Mouse (Mus musculus): Measurements from ENCODE around the gene Syt10. TPM values are rescaled to one million over a fixed set of nuclear protein-coding genes. Genes with fewer than 3 reads are reported as not detected.
"Not testable (repeated sequence)": the region's sequence is repeated elsewhere in the genome, so short reads cannot be mapped to it uniquely, and the experiment has no call there.

Syt10 gene
- polyA plus RNA-seq (2014; fragmentation: Nextera tagmentation; extraction: Ambion mirVana): 0.31 and 0.43 TPM in 2 replicates

DNA sequence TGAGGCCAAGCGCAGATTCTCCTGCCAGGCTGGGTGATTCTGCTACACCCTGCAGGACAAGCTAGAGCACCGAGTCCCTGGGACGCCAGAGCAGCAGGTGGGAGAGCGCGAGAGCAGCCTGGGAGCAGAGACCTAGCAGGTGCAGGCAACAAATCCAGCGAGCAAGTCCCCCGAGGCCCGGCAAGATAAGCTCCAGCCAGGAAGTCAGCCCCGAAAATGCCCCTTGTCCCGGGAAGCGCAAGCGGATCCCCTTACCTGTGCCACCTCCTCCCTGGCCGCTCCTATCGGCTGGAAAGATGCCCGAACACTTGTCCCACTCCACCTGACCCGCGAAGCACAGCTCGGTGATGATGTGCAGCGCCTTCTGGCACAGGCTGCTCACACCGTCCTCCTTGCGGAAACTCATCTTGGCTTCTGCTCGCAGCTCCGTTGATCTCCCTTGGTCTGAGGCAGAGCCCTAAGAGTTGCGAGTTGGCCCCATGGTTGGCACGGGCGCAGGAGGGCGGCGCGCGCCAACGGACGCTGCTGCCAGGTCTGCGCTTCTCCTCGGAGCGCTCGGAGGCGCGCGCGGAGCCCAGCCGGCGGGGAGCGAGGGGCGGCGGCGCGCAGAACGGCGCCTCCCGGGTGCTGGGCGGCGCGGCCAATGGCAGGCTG lies at the start of gene Syt10:
Gene Syt10 (minus strand): TSS at position 497 of the 654 bp plus-strand sequence.
- Histone ChIP-seq H3K36me3 (ENCODE audit: control insufficient read depth, insufficient read depth, low read length) (no peaks in the 10 kb centered on the region), H3K4me1 (ENCODE audit: control insufficient read depth, insufficient read depth, low read length) (no peaks in the 10 kb centered on the region), H3K9ac (replicated peaks; ENCODE audit: low read depth, low read length) (no peak within 1 kb of the TSS), H3K27me3 (ENCODE audit: control insufficient read depth, insufficient read depth, low read length) (peaks cover 14% of the 10 kb centered on the region; the same call in 1 of the 2 replicates), H3K4me3 (ENCODE audit: low read depth, low read length) (peak within 1 kb of the TSS; percentile 42), H3K4me2 (replicated peaks; ENCODE audit: low read depth, low read length) (peak within 1 kb of the TSS; percentile 80), H3K9me3 (ENCODE audit: control insufficient read depth, low read depth, low read length) (no peaks in the 10 kb centered on the region), H3K27ac (ENCODE audit: low read length) (no peak within 1 kb of the TSS)
- peak; percentile 46; the same call in 1 of the 2 replicates for ATAC-seq (ENCODE audit: insufficient number of reproducible peaks, insufficient read depth, low FRiP score, low read depth)
- 1% methylated on average over 53 of the region's 53 CpGs for WGBS

DNA sequence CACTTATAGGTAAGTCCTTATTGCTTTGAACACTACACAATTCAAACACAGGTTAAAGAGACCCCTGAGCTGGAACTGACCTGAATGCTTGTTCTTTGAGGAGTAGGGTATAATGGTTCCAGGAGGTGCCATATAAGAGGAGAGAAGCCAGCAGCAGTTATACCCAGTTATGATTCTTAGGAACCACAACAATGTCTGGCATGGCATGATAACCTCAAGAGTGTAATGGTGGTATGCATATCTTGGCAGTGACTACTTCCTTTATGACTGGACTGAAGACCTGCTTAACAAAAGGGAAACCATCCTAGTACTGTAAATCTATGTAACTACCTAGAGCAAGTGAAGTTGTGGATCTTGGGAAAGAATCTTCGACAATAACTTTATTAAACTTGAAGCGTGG lies 42.1 kb upstream of the Syt10 start:
- WGBS: 94% methylated on average over 2 of the region's 2 CpGs
- H3K9ac ChIP-seq (replicated peaks; ENCODE audit: low read depth, low read length): no peak overlapping the region
- no peaks in the 10 kb centered on the region for H3K4me1 ChIP-seq (ENCODE audit: control insufficient read depth, insufficient read depth, low read length)
- no peaks in the 10 kb centered on the region for H3K9me3 ChIP-seq (ENCODE audit: control insufficient read depth, low read depth, low read length)
- H3K4me2 ChIP-seq (replicated peaks; ENCODE audit: low read depth, low read length): no peak overlapping the region
- H3K4me3 ChIP-seq (ENCODE audit: low read depth, low read length): no peak overlapping the region
- H3K27me3 ChIP-seq (ENCODE audit: control insufficient read depth, insufficient read depth, low read length): no peaks in the 10 kb centered on the region
- H3K36me3 ChIP-seq (ENCODE audit: control insufficient read depth, insufficient read depth, low read length): no peaks in the 10 kb centered on the region
- no peak for ATAC-seq (ENCODE audit: insufficient number of reproducible peaks, insufficient read depth, low FRiP score, low read depth)
- no peak overlapping the region for H3K27ac ChIP-seq (ENCODE audit: low read length)

DNA sequence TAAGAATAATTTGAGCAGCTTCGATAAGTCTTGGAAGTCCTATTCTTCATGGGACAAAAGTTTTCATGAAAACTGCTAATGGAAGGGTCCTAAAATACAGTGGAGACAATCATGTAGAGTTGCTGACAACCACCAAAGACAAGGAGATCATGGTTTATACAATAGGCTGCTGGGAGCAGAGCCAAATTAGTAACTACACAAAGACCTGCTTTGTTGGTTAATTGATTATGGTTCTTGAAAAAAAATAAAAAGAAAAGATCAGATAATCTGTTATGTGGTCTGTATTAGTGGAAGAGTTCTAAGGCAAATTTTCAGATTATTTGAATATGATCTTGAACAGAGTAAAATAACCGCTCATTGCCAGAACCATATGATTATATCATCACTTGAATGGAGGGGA lies 37.3 kb upstream of the Syt10 start:
- Histone ChIP-seq H3K36me3 (ENCODE audit: control insufficient read depth, insufficient read depth, low read length) (no peaks in the 10 kb centered on the region), H3K9ac (replicated peaks; ENCODE audit: low read depth, low read length) (no peak overlapping the region), H3K4me2 (replicated peaks; ENCODE audit: low read depth, low read length) (no peak overlapping the region), H3K4me1 (ENCODE audit: control insufficient read depth, insufficient read depth, low read length) (no peaks in the 10 kb centered on the region), H3K9me3 (ENCODE audit: control insufficient read depth, low read depth, low read length) (no peaks in the 10 kb centered on the region), H3K27ac (ENCODE audit: low read length) (no peak overlapping the region), H3K27me3 (ENCODE audit: control insufficient read depth, insufficient read depth, low read length) (no peaks in the 10 kb centered on the region), H3K4me3 (ENCODE audit: low read depth, low read length) (no peak overlapping the region)
- ATAC-seq (ENCODE audit: insufficient number of reproducible peaks, insufficient read depth, low FRiP score, low read depth): no peak
- 91% methylated on average over 2 of the region's 2 CpGs for WGBS

DNA sequence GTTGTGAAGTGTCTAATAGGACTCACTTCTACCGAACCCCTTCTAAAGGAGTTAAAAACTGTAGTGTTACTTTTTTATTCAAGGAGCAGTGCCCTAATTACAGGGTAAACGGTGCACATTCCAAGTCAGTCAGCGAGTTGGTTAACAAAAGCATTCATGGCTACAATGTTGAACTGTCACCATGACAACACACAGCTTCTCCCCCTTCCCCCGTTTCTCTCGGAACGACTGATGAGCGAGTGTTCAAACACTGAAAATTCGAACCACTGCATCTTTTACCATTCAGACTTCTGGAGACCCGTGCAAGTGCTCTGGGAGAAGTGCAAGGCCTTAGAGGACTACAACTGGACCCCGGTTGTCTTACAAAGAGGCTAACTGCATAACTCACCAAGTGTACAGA lies 25.6 kb downstream of the Syt10 start:
- no peak overlapping the region for H3K4me3 ChIP-seq (ENCODE audit: low read depth, low read length)

DNA sequence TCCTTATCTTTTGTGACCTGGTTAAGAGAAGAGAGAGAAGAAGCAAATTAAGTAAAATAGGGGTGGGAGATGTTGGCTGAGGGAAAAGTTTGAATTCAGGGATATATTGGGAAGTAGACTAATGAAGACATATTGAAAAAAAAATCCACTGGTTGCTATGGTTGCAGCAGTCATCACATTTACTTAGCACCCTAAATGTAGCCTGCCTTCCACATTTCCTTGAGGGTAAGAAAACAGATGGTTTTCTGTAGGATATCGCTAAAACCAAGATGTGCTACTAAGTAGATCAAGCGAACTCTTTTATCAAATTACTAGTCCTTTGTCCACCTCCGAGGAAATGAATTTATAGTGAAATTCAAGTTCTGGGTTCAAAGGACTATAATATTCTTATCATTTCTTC lies 37.2 kb downstream of the Syt10 start:
- H3K4me1 ChIP-seq (ENCODE audit: control insufficient read depth, insufficient read depth, low read length): no peaks in the 10 kb centered on the region
- no peak overlapping the region for H3K9ac ChIP-seq (replicated peaks; ENCODE audit: low read depth, low read length)
- no peaks in the 10 kb centered on the region for H3K27me3 ChIP-seq (ENCODE audit: control insufficient read depth, insufficient read depth, low read length)
- no peak overlapping the region for H3K27ac ChIP-seq (ENCODE audit: low read length)
- WGBS: 85% methylated on average over 3 of the region's 3 CpGs
- no peak overlapping the region for H3K4me2 ChIP-seq (replicated peaks; ENCODE audit: low read depth, low read length)
- no peaks in the 10 kb centered on the region for H3K9me3 ChIP-seq (ENCODE audit: control insufficient read depth, low read depth, low read length)
- ATAC-seq (ENCODE audit: insufficient number of reproducible peaks, insufficient read depth, low FRiP score, low read depth): no peak
- H3K4me3 ChIP-seq (ENCODE audit: low read depth, low read length): no peak overlapping the region
- no peaks in the 10 kb centered on the region for H3K36me3 ChIP-seq (ENCODE audit: control insufficient read depth, insufficient read depth, low read length)

More for the DNA sequence above, 25.6 kb downstream of the Syt10 start:
- ATAC-seq (ENCODE audit: insufficient number of reproducible peaks, insufficient read depth, low FRiP score, low read depth): no peak
- Histone ChIP-seq H3K36me3 (ENCODE audit: control insufficient read depth, insufficient read depth, low read length) (no peaks in the 10 kb centered on the region), H3K4me2 (replicated peaks; ENCODE audit: low read depth, low read length) (no peak overlapping the region), H3K4me1 (ENCODE audit: control insufficient read depth, insufficient read depth, low read length) (no peaks in the 10 kb centered on the region), H3K9ac (replicated peaks; ENCODE audit: low read depth, low read length) (no peak overlapping the region), H3K27ac (ENCODE audit: low read length) (no peak overlapping the region), H3K27me3 (ENCODE audit: control insufficient read depth, insufficient read depth, low read length) (no peaks in the 10 kb centered on the region), H3K9me3 (ENCODE audit: control insufficient read depth, low read depth, low read length) (no peaks in the 10 kb centered on the region)
- WGBS: 54% methylated on average over 10 of the region's 10 CpGs

DNA sequence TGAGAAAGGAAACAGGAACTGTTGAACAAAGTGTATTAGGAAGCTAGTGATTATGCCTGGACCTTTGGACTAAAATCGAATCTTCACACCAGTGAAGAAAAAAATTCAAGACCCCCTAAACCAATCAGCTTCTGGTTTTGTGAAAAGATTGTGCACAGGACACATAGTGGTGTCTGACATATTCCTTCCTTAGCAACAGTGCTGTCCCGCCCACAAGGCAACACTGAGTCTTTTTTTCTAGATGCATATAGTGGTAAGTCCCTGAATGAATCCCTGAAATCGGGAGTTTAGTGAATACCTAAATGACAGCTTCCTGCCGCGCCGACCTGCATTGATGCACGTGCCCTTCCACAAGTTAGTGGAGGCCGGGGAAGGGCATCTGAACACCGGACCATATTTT lies 61.7 kb downstream of the Syt10 start:
- no peak for ATAC-seq (ENCODE audit: insufficient number of reproducible peaks, insufficient read depth, low FRiP score, low read depth)
- no peaks in the 10 kb centered on the region for H3K36me3 ChIP-seq (ENCODE audit: control insufficient read depth, insufficient read depth, low read length)
- WGBS: 78% methylated on average over 9 of the region's 9 CpGs

DNA sequence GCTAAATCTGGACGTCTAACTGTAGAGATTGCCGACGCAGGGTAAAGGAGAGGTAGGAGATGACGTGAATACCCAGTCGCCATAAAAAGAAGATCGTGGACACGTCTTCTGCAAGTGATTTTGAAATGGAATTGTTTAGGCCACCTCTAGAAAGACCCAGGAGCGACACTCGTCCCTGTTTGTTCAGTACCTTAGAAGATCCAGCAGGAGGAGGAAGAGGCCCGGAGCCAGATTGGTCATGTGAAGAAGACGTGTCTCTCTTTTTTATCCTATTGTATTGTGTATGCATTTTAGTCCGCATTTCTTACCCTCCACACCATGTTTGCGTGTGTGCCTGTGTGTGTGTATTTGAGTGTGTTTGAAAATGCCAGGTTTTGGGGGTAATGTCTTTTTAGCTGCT lies 75.6 kb downstream of the Syt10 start:
- not testable (repeated sequence) for H3K4me1 ChIP-seq (ENCODE audit: control insufficient read depth, insufficient read depth, low read length); H3K27me3 ChIP-seq (ENCODE audit: control insufficient read depth, insufficient read depth, low read length); ATAC-seq (ENCODE audit: insufficient number of reproducible peaks, insufficient read depth, low FRiP score, low read depth); H3K9ac ChIP-seq (replicated peaks; ENCODE audit: low read depth, low read length); H3K4me3 ChIP-seq (ENCODE audit: low read depth, low read length); H3K4me2 ChIP-seq (replicated peaks; ENCODE audit: low read depth, low read length); H3K36me3 ChIP-seq (ENCODE audit: control insufficient read depth, insufficient read depth, low read length); H3K27ac ChIP-seq (ENCODE audit: low read length); H3K9me3 ChIP-seq (ENCODE audit: control insufficient read depth, low read depth, low read length)
- WGBS: 80% methylated on average over 9 of the region's 13 CpGs

More for the DNA sequence above, 61.7 kb downstream of the Syt10 start:
- H3K4me3 ChIP-seq (ENCODE audit: low read depth, low read length): no peak overlapping the region
- H3K27ac ChIP-seq (ENCODE audit: low read length): no peak overlapping the region
- no peaks in the 10 kb centered on the region for H3K4me1 ChIP-seq (ENCODE audit: control insufficient read depth, insufficient read depth, low read length)
- no peak overlapping the region for H3K9ac ChIP-seq (replicated peaks; ENCODE audit: low read depth, low read length)
- H3K4me2 ChIP-seq (replicated peaks; ENCODE audit: low read depth, low read length): no peak overlapping the region
- H3K9me3 ChIP-seq (ENCODE audit: control insufficient read depth, low read depth, low read length): no peaks in the 10 kb centered on the region
- H3K27me3 ChIP-seq (ENCODE audit: control insufficient read depth, insufficient read depth, low read length): no peaks in the 10 kb centered on the region

DNA sequence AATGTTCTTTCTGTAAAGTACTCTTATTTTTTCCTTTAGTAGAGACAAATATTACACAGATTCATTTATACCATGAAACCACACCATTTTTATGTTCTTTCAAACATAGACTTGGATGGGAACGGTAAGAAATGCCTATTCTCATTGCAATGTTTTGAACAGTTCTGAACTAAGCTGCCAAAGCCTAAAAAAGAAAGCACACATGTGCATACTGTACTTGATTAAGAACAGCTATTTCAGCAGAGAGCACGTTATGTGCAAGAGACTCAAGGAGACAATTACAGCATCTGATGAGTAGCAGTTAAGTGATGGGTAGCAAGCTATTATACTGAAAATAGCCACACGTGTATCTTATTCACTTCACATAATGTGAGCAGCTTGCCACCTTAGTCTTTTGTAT lies 108.0 kb downstream of the Syt10 start:
- H3K9me3 ChIP-seq (ENCODE audit: control insufficient read depth, low read depth, low read length): no peaks in the 10 kb centered on the region
- ATAC-seq (ENCODE audit: insufficient number of reproducible peaks, insufficient read depth, low FRiP score, low read depth): no peak
- no peak overlapping the region for H3K27ac ChIP-seq (ENCODE audit: low read length)
- H3K4me2 ChIP-seq (replicated peaks; ENCODE audit: low read depth, low read length): no peak overlapping the region
- no peaks in the 10 kb centered on the region for H3K4me1 ChIP-seq (ENCODE audit: control insufficient read depth, insufficient read depth, low read length)
- no peak overlapping the region for H3K4me3 ChIP-seq (ENCODE audit: low read depth, low read length)
- H3K36me3 ChIP-seq (ENCODE audit: control insufficient read depth, insufficient read depth, low read length): no peaks in the 10 kb centered on the region
- H3K9ac ChIP-seq (replicated peaks; ENCODE audit: low read depth, low read length): no peak overlapping the region
- no peaks in the 10 kb centered on the region for H3K27me3 ChIP-seq (ENCODE audit: control insufficient read depth, insufficient read depth, low read length)
- 75% methylated on average over 3 of the region's 3 CpGs for WGBS

All from stomach, embryonic 14.5 days (tissue).